Mouse (Mus musculus) kidney, adult 2 months (tissue): Measurements from ENCODE around the gene Zfp931.
"Not testable (repeated sequence)": the region's sequence is repeated elsewhere in the genome, so short reads cannot be mapped to it uniquely, and the experiment has no call there.

Source experiments
- CTCF ChIP-seq: fragments of 200-500 bp; conservative IDR thresholded peaks from 2 replicates; pipeline ENCODE4 v1.5.1; 2011; ENCODE audit warnings: low read depth, mild to moderate bottlenecking, control low read depth, low read length, moderate library complexity, mixed read lengths; ENCODE audit not compliant: insufficient read depth, insufficient read length
- POLR2A ChIP-seq: fragments of 200-500 bp; IDR thresholded peaks from one replicate; pipeline ENCODE4 v1.6.1; 2011; ENCODE audit warnings: low read depth, low read length, control low read depth

- not testable (repeated sequence) for TF ChIP-seq POLR2A, CTCF
These were observed 55.2 kb downstream of the Zfp931 start, which contains the start of gene Zfp971 for GRCm38 (mm10) chr2:178023011-178023611.
